Mouse (Mus musculus) adrenal gland, postnatal 4 days (tissue): ENCODE measurements around the gene Trappc3. TPM values are rescaled to one million over a fixed set of nuclear protein-coding genes. Genes with fewer than 3 reads are reported as not detected.

ENCODE experiments used
- DNase-seq, 2 experiments: peaks; one replicate each; pipeline ENCODE4 v3.0.0; 2021 to 2022; ENCODE audit warnings: low spot score in 2 of 2, mixed read lengths in 2 of 2
- total RNA-seq, 2 experiments: library from RNA; stranded (reverse); gene quantifications; 2 replicates each; pipeline ENCODE4 v1.2.3; 2021

The Trappc3 gene
- total RNA-seq, 2 experiments from 2014 or later, result 70.0 to 75.4 TPM

DNA sequence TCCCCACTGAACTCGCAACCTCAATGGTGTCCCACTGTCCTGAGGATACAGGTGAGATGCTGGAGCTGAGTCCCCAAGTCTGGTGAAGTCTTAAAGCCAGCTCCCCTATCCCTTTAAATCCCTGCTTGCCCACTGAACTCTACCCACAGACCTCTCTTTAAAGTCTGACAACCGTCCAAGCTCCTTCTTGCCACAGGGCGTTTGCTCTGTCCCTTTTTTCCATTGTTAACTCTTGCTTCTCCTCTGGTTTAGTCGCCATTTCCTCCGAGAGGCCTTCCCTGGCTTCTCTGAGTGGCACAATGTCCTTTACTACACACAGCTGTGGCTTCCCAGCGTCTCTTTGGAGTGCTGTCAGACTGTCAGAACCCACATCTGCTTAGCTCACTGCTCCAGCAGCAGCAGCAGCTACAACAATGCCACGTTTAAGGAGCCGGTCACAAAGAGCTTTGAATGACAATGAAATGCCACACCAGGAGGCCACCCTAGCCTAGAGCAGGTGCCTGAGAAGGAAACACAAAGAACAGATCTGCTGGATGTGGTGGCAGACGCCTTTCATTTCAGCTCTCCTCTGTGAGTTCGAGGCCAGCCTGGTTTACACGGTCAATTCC, 13.8 kb upstream of the Trappc3 start:
- DNase-seq, result no peak

DNA sequence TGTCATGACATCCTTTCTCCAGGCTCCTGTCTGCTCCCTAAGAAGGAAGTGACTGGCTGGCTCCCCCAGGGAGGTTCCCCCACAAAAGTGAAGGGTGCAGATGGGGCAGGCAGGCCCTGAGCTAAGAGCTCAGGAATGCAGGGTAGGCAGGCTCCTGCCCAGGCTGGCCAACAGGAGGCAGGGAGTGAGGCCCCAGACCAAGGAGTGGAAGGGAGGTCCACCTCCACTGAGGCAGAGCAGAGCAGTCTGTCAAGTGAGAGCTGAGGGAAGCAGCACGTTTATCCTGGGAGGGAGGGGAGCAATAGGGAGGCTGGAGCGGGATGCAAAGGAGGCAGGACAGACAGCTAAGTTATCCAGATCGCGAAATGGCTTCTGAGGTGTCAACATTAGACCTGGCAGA, 11.5 kb upstream of the Trappc3 start:
- DNase-seq, result no peak

DNA sequence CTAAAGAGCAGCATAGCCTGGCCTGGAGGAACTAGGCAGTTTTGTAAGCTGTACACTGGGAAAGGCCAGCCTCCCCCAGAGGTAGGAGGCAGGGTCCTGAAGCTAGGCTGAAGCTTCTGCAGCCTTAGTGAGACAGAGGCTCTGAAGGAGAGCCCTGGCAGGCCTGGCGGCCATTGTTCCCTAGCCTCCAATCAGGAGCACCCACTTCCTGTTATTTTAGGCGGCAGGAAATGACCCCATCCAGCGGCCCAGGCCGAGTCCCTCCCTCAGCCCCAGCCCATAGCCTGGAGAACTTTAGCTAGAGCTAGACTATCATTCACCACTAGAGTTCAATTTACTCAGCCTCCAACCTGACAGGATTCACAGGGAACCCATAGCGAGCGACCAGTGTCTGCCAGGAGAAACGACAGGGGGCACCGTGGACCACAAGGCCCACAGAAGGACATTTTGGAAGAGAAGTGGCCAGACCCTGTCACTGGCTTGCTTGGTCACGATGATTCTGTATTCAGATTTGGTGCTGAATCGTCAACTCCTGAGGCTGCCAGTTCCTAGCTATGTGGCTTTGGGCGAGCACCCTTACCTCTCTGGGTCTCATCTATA, 10.4 kb upstream of the Trappc3 start:
- DNase-seq, result no peak

DNA sequence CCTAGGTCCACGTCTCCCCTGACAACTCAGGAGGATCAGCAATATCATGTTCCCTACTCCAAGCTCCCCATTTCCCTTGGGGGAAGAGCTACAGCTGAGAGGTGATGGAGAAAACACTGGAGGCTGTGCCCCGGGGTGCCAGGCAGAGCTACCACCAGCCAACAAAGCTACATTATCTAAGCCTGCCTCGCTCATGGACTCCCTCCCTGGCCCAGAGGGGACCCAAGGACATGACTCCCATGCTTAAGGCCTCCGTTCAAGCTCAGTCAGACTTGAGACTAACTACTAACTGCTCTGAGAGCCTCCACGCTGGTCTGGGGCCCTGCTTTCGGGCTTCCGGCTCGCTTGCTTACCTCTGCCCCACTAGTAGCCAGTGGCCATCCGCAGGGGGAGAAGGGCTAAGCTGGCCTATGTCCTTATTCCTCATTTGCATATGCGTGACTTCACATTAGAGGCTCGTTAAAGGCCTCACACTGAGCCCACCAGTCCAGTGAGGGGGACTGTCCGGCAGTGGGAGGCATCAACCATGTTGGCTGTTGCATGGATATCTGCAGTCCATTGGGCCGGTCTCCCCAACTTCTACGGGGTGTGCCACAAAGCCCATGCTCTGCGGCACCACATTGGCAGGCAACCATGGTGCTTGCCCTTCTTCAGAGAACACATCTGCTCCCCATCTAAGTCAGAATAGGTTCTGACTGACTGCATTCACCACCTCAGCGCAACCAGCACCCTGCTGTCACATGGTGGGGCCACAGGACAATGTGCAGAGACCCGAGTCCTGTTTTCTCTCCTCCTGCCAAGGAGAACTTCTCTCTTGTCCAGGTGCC, 9.5 kb upstream of the Trappc3 start:
- no peak for DNase-seq

DNA sequence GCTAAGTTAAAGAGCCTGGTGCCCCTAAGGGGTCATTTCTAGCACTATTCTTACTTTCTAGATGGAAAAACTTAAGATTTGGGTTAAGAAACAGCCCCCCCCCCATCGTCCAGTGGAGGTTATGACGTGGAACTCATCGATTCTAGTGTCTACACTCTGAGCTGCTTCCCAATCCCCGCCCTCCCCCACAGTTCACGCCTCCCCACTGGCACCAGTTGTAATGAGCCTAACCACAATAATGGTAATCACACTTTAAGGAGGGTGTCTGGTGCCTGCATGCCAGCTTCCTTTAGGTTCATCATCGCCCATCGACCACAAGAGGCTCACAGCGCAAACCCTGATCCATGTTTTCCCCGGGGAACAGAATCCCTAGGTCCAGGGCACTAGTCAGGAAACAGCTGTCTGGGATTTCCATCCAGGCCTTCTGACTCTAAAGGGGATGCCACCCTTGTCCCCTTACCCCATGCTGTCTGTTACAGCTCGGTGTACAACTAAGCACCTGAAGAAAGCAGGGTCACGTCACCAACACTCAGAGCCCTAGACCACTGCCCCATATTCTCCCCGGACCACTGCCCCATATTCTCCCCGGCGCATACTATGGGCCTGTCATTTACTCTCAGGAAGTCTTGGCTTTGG, 8.4 kb upstream of the Trappc3 start:
- no peak for DNase-seq

DNA sequence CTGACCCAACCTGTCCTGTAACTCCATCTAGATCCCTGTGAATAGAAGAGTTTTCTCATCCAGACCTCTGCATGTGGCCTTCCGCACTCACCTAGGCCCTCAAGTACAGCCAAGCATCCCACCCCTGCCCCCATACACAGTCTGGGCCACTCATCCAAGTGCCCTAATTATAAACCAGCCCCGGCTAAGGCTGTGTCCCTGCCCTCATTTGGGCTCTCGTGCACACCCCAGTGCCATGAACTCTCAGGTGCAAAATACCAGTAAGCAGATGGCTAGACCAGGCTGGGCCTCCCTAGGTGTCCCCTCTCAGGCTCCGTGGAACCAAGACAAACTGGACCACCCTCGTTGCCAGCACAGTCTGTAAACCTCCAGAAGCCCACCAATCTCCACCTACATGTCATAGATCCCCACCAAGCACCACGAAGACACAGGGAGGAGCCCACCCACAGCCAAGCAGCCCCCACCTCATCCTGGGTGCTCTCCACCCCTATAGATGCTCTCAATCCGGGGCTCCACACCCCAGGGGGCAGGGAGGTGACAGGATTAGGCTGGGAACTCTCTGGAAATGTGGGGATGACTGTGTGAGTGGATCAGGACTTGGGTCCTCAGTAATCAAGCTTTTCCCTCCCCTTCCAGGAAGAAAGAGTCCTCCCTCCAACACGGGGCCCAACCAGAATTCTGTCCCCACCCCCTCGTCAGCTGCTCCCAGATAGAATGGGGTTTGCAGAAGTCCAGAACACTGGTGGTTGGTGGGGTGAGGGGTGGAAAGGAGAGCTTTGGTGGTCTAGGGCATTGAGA, 7.6 kb upstream of the Trappc3 start:
- no peak for DNase-seq

DNA sequence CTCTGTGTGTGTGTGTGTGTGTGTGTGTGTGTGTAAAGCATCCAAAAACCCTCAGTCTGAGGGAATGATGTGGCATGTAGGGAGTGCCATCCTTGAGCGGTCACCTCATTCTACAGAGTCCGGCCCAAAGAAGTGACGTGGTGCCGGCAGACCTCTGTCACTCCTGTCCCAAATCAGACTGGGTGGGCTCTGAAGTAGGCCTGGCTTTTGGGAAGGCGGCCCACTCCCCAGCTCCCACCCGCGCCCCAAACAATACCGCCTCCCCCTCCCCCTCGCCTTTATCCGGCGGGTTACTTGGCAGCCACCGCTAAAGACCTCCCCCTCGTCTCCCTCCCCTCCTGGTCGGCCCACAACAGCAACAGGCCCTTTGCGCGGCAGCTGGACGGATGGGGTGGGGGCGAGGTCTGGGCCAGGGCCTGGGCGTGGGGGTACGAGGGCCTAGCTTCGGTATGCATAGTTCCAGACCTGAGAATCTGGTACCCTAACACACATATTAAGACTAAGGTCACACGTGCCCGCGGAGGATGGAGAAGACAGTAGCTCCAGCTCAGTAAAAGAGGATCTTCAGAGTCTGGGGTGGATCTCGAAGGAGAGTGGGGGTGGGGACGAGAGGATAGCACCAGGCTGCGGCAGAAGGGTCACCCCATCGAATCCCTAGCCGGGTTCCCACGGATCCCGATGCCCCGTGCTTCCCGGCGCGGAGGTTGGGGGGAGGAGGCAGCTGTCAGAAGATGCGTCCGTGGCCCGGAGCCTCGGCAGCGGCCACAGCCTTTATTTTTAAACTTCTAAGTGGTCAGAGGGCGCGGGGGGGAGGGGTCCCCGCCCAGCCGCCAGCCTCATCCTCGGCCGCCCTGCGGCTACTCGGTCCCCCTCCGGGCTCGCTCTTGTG, 6.8 kb upstream of the Trappc3 start:
- DNase-seq, result no peak

DNA sequence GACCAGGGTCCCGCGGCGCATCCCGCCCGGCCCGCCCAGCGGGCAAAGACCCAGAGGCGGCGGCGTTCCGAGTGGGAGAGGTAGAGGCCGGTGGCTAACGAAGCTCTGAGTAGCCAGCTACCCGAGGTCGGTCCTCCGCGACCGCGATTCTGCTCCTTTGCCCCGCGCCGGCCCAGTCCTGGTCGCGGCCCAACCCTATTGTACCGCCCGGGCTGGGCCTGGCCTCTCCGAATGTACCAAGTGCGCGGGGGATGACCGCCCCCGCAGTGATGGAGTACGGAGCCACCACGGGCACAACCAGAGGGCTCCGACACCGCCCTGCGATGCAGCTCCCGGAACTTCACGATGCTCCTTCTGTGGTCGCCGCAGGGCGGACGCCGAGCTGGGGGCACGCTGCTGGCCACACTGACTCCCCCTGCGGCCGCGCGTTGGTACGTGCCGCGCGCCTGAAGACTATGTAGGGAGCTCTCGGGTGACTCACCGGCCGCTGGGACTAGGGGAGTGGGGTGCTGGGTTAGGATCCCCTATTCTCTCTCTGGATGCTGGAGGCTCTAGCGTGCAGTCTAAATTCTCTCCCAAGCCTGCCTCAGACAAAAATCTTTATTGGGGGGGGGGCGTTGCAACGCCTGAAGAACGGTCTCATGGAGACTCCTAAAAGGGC, 5.9 kb upstream of the Trappc3 start, which contains the start of gene Map7d1:
Gene Map7d1, minus strand, starts transcription at position 213 of the 661 bp plus-strand sequence.
- peak; percentile 60 to 80 for DNase-seq

DNA sequence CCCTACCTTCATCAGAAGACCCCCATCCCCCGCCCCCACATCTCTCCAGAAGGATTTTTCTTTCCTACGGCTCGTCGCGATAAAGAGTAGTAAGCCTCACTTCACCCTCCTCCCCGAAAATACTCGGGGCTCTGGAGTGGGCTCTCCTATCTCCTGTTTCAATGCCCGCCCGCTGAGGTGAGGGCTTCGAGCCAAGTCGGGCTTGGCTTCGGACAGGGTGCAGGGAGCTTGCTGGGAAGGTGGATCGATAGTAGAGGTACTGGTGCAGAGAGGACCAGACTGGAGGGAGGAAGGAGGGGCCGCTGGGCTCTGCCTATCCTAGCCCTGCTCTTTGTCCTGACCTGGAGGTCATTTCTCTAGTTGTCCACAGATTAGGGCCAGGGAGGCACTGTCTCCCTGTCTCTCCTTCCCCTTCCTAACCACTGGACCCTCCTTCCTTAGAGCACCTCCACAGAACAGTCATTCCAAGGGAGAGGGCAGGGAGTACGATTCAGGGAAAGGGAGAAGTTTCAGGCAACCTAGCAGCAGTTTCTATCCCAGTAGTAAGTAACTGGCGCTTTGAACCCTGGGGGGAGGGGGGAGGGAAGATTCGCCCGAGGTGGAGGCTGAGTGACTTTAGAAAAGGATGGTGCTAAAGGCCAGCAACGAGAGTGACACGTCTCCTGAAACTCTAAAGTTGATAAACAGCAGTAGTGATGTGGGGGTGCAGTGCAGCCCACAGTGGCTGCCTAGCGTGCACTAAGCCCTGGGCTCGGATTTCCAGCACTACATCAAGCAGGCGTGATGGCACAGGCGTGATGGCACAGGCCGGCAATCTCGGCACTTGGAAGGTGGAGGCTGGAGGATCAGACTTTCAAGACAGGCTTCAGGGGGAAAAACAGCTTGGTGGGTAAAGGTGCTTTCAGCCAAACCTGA, 4.9 kb upstream of the Trappc3 start:
- no peak for DNase-seq

DNA sequence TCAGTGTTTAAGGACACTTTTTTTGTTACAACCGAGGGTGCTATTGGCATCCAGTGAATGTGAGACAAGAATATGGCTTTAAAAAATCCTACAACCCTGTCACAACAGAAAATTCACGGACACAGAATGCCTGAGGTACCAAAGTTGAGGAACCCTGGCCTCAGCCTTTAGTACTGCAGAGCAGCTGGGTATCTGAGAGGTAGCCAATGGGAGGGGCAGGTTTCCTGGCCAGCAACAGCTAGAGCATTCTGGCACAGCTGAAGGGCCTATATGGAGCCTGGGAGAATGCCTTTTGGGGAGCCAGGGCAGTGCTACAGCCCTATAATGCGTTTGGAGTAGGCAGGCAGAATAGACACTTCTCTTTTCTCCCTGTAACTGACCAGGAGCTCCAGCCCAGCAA, 3.1 kb upstream of the Trappc3 start:
- DNase-seq, result no peak

DNA sequence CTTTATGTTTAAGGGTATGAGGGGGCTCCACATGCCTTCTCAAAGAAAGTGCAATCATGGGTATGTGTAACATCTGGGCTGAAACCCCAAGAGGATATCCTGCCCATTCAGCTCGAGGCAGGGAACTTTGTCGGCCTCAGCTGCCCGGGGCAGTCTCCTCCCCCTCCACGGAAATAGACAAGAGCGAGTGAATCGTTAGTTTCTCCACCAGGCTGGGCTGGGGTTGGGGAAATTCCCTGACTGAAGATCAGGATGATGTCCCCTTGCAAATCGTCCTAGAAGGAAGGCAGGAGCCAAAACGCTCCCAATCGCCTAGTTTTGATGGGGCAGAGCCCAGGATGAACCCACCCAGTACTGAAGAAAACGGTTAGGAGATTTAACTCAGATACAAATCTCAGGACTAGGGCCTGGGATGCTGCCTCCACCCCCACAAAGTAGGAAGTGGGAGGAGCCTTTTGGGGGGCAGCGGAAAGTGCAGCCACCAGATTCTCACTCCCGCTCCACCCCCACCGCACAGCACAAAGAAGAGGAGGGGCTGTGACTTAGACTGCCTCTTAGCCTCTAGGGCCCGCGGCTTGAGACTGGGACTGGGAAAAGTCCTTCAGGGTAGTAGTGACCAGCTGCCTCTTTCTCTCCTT, 2.5 kb upstream of the Trappc3 start:
- peak in 1 of 2 experiments; percentile 50 for DNase-seq

DNA sequence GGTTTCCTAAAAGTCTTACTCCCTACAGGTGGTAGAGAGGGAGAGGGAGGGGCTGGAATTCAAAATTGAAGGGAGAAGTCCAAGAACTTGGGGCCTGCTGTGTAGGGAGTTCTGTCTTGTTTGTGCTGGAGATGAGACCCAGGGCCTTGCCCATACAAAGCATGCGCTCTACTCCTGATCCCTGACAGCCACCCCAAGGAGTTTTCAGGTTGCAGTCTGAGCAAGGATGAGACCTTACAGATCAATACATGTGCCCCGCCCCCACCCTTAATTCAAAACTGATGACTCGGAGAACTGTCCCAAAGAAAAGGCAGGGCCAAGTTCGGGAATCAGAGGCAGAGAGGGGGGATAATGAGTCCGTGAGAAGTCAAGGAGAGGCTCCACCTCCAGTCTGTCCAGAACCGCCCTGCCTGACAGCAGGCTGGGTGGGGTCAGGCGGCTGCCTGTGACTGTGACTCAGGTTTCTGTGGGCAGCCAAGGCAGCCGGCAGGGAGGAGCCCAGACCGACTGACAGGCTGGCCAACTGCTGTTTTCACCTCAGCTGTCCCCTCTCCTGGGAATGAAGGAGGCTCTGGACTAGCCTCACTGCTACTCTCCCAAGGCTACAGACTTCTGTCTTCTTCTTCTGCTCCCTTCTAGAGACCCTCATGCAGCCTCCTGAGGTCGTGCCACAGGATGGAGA, 1.5 kb upstream of the Trappc3 start:
- peak; percentile 39 to 70 for DNase-seq

DNA sequence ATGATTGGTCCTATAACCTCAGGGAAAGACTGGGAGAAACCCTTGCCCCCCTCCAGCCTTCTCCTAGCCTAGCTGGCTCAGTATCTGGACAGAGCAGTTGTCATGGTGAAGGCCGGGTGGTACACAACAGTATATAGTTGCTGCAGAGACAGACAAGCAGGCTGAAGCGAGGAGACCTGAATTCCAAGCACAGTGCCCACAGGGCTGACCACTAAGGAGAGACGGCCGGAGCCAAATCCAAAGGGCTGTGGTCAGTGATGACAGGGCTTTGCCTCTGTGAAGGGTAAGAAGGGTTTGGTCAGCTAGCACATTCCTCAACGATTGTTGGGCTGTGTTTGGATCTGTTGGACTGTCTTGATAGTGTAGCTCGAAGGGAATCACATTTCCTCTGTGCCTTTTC, 859 bp upstream of the Trappc3 start:
- DNase-seq, result no peak

DNA sequence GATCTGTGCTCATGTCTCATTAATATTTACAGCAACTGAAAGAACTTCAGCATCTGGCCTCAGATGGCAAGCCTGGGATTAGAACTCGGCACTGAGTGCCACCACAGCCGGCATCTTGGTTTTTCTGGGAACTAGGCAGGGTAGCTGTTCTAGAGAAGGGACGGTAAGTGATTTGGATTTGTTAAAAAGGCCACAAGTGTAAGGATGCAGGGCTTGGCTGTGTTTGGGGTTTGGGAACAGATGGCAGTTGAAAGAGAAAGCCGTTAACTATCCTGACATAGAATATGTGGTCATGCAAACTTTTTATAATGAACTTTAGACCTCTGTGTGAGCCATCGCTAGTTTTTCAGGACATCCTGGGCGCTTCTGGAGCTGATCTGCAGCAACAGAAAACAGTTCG, 450 bp upstream of the Trappc3 start:
- DNase-seq, result no peak

DNA sequence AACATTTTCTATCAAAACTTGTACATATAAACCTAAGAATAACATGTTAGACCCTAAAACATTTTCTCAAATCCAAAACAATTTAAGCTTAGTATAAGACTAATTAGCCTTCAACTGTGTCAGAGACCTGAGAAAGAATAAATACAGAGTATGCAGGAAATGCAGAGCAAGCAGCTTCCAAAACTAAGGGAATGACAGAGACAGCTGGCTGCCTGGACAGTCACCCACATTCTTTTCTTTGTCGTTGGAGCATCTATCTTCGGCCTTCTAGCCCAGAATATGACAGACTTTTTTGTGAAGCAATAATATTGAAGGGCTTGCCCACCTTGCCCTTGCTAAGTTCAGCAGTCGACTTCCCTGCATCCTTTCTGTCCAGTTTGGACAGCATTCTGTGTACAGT, 7.2 kb downstream of the Trappc3 start:
- DNase-seq, result no peak

DNA sequence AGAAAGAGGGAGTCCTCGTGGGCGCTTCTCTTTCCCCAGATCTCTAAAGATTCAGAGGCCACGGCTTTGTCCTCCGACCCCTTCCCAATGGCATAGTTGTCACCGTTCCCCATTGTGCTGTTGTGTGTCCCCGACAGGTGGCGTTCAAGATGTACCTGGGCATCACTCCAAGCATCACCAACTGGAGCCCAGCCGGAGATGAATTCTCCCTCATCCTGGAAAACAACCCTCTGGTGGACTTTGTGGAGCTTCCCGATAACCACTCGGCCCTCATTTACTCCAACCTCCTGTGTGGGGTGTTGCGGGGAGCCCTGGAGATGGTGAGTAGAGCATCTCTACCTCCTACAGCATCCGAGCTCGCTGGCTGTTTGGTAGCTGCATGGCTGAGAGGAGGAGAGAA, 11.6 kb downstream of the Trappc3 start:
- DNase-seq, result no peak

DNA sequence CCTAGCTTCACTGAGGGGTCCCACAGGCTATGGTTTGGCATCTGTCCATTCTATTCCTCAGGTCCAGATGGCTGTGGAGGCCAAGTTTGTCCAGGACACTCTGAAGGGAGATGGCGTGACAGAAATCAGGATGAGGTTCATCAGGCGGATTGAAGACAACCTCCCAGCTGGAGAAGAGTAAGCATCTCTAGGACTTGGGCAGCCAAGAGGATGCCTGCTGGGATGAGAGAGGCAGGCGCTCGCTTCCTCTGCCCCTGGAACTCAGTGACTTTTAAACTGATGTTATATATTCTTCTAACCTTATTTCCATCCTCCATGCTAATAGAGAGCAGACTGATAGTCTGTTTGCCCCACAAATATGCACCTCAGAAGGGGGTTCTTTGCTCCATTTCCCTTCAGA, 13.0 kb downstream of the Trappc3 start:
- no peak for DNase-seq
